Mouse (Mus musculus) liver, embryonic 14.5 days (tissue): ENCODE measurements around the gene Thnsl1.
"Not testable (repeated sequence)": the region's sequence is repeated elsewhere in the genome, so short reads cannot be mapped to it uniquely, and the experiment has no call there.

ENCODE experiments used
- CTCF ChIP-seq: IDR thresholded peaks from 2 replicates; pipeline ENCODE4 v1.5.1; 2016; ENCODE audit warnings: antibody characterized with exemption, low read depth, control low read depth
- EP300 ChIP-seq: IDR thresholded peaks from 2 replicates; pipeline ENCODE4 v1.6.1; 2016; ENCODE audit warnings: antibody characterized with exemption, low read depth

DNA sequence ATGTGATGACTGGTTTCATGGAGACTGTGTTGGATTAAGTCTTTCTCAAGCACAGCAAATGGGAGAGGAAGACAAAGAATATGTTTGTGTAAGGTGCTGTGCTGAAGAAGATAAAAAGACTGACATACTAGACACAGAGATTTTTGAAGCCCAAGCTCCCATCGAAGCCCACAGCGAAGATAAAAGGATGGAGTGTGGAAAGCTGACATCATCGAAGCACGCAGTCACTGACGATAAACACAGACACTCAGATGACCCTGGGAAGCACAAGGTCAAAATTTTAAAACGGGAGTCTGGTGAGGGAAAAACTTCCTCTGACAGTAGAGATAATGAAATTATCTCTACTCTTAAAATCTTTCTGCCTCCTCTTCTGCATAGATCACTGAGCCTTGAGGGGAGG lies 38.6 kb downstream of the Thnsl1 start:
- not testable (repeated sequence) for TF ChIP-seq CTCF, EP300
